Mouse (Mus musculus): ENCODE data around the gene Pex11g. TPM values are rescaled to one million over a fixed set of nuclear protein-coding genes. Genes with fewer than 3 reads are reported as not detected.

Gene Pex11g
- polyA plus RNA-seq, 1 experiment from 2014 or later, result 3.1 TPM

DNA sequence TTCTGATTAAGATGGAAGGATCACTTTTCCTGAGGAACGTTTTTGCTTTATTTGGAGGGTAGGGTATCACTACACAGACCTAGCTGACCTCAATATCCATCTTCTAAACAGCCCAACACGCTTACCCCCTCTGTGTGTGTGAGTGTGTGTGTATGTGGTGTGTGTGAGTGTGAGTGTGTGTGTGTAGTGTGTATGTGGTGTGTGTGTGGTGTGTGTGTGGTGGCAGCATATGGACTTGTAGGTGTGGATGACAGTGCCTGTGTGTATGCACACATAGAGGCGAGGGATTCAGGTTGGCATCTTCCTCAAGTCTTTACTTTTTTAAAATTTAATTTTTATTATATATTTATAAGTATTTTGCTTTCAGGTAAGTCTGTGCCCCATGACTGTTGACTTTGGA, 31.1 kb upstream of the Pex11g start:
- Histone ChIP-seq H3K4me2 (no peak overlapping the region), H3K9ac (no peak overlapping the region), H3K4me1 (replicated peaks) (peaks cover 62% of the 10 kb centered on the region), H3K4me3 (no peak overlapping the region), H3K27me3 (no peaks in the 10 kb centered on the region), H3K36me3 (peaks cover 35% of the 10 kb centered on the region), H3K27ac (replicated peaks) (no peak overlapping the region), H3K9me3 (peaks cover 7% of the 10 kb centered on the region; the same call in 1 of the 2 replicates)
- WGBS, result 91% methylated on average over 3 of the region's 3 CpGs
- ATAC-seq (ENCODE audit: low read depth), result no peak

DNA sequence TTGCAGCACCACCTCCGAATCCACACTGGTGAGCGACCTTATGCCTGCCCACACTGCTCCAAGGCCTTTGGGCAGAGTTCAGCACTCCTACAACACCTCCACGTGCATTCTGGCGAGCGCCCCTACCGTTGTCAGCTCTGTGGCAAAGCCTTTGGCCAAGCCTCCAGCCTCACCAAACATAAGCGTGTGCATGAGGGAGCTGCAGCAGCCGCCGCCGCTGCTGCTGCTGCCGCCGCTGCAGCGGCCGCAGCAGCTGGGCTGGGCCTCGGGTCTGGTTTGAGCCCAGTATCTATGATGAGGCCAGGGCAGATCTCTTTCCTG, 28.9 kb upstream of the Pex11g start:
- Histone ChIP-seq H3K4me3 (no peak overlapping the region), H3K27ac (replicated peaks) (no peak overlapping the region), H3K36me3 (peaks cover 34% of the 10 kb centered on the region), H3K9me3 (peaks cover 7% of the 10 kb centered on the region; the same call in 1 of the 2 replicates), H3K4me2 (no peak overlapping the region), H3K27me3 (no peaks in the 10 kb centered on the region), H3K4me1 (replicated peaks) (peaks cover 51% of the 10 kb centered on the region), H3K9ac (0 out of 2 replicates have a peak overlapping the region, but pooled peaks have one; percentile 38)
- ATAC-seq (ENCODE audit: low read depth), result no peak
- 96% methylated on average over 15 of the region's 15 CpGs for WGBS

DNA sequence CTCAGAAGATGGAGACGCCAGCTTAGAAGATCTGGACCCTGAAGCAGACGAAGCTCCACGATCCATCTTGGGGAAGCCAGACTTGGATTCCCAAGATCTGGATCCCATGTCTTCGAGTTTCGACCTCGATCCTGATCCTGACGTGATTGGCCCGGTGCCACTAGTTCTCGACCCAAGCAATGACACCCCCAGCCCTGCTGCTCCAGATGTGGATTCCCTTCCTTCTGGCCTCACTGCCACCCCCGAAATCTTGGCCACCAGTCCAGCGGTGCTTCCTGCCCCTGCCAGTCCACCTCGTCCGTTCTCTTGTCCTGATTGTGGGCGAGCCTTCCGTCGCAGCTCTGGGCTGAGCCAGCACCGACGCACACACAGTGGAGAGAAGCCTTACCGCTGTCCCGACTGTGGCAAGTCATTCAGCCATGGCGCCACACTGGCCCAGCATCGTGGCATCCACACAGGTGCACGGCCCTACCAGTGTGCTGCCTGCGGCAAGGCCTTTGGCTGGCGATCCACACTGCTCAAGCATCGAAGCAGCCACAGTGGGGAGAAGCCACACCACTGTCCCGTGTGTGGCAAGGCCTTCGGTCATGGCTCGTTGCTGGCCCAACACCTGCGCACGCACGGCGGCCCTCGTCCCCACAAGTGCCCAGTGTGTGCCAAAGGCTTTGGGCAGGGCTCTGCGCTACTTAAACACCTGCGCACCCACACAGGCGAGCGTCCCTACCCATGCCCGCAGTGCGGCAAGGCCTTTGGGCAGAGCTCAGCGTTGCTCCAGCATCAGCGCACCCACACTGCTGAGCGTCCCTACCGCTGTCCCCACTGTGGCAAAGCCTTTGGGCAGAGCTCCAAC, 28.3 kb upstream of the Pex11g start:
- Histone ChIP-seq H3K36me3 (peaks cover 34% of the 10 kb centered on the region), H3K9ac (no peak overlapping the region), H3K27me3 (no peaks in the 10 kb centered on the region), H3K4me3 (no peak overlapping the region), H3K4me2 (no peak overlapping the region), H3K27ac (replicated peaks) (no peak overlapping the region), H3K4me1 (replicated peaks) (peaks cover 45% of the 10 kb centered on the region), H3K9me3 (peaks cover 7% of the 10 kb centered on the region; the same call in 1 of the 2 replicates)
- WGBS, result 97% methylated on average over 44 of the region's 44 CpGs
- no peak for ATAC-seq (ENCODE audit: low read depth)

DNA sequence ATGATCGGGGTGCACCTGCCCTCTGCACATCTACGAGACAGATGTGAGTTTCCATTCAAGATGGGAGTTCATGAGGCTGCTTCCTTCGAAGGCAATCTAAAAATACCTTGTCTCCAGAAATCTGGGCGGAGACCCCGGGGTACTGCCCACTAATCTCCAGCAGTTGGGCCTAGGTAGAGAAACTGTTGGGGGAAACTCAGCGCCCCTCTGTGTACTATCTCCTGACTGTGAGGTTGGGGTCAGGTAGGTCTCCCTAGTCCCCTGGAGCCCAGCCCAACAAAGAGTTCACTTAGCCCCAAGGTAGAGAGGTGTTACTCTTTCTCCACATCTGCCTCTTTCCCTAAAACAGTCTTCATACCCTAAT, 26.3 kb upstream of the Pex11g start:
- ATAC-seq (ENCODE audit: low read depth), result peak; percentile 10
- WGBS, result 44% methylated on average over 6 of the region's 6 CpGs

DNA sequence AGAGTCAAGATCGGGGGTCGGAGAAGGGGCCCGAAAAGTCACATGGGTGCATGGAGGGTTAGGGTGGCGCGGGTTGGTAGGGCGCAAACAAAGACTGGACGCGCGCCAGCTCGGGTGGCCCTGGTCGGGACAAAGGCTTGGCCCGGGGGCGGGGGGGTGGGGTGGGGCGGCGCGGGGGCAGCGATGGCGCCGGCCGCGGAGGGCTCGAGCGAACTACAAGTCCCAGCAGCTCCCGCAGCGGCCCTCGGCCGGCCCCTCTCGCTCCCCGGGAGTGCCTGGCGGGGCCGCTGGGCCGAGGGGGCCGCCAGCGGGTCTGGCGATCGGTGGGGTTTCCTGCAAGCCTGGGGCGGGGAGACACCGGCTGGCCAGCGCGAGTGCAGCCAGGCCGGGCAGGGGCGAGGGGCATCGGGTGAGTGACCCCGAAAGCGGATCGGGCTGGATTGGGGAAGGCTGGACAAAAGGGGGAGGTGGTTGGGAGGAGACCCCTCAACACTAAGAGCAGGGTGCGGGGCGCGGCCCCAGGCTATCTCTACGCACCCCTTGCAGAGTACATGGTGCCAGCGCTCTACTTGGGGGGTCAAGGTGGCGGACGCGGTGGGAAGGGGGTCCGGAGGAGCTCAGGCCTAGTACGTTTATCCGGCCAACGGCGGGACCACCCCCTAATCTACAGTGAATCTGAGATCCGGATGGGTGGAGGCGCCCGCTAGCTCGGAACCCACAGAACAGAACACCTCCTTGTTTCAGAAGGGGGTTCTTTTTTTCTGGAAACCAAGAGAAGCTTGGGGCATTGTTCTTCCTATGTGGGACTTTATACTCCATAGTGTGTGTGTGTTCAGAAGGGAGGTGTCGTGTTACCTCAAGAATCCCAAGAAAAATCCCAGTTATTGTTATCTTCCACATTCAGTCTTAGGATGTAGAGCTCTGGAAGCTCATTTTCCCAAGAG, 25.7 kb upstream of the Pex11g start, which contains the start of gene Zfp358:
Gene Zfp358, plus strand, starts transcription at position 238 of the 944 bp plus-strand sequence.
- WGBS, result under 1% methylated on average over 51 of the region's 64 CpGs
- peak; percentile 91 for ATAC-seq (ENCODE audit: low read depth)
- peaks cover 33% of the 10 kb centered on the region for H3K4me1 ChIP-seq (replicated peaks)
- peaks cover 34% of the 10 kb centered on the region for H3K36me3 ChIP-seq
- H3K9ac ChIP-seq, result peak within 1 kb of the TSS; percentile 95
- H3K4me3 ChIP-seq, result peak within 1 kb of the TSS; percentile 72
- peak within 1 kb of the TSS; percentile 90 for H3K4me2 ChIP-seq
- peaks cover 7% of the 10 kb centered on the region; the same call in 1 of the 2 replicates for H3K9me3 ChIP-seq
- H3K27me3 ChIP-seq, result no peaks in the 10 kb centered on the region
- H3K27ac ChIP-seq (replicated peaks), result peak within 1 kb of the TSS; percentile 91

More for the DNA sequence above, 26.3 kb upstream of the Pex11g start:
- peaks cover 7% of the 10 kb centered on the region; the same call in 1 of the 2 replicates for H3K9me3 ChIP-seq
- H3K36me3 ChIP-seq, result peaks cover 34% of the 10 kb centered on the region
- H3K4me1 ChIP-seq (replicated peaks), result peaks cover 36% of the 10 kb centered on the region
- peak overlapping the region; percentile 95 for H3K9ac ChIP-seq
- peak overlapping the region; percentile 90 for H3K4me2 ChIP-seq
- peak overlapping the region; percentile 72 for H3K4me3 ChIP-seq
- H3K27ac ChIP-seq (replicated peaks), result peak overlapping the region; percentile 91
- no peaks in the 10 kb centered on the region for H3K27me3 ChIP-seq

DNA sequence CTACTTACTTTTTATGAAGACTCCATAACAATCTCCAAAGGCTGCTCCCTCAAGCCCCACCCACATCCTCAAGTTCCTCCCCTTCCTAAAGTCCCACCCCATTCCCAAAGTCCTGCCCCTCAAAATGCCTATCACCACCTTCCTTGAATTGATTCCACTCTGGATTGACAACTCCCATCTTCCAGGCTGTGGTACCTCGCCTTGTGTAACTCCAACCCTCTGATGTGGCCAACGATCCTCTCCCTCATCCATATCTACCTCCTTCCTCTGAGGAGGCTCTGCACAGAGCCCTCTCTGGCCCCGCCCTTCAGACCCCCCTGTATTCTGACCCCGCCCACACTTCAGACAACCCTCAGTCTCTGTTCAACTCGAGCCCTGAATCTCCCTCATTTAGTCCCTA, 17.7 kb upstream of the Pex11g start:
- no peak for ATAC-seq (ENCODE audit: low read depth)
- Histone ChIP-seq H3K4me2 (no peak overlapping the region), H3K27ac (replicated peaks) (no peak overlapping the region), H3K4me3 (no peak overlapping the region), H3K4me1 (replicated peaks) (no peaks in the 10 kb centered on the region), H3K27me3 (no peaks in the 10 kb centered on the region), H3K9me3 (no peaks in the 10 kb centered on the region), H3K36me3 (no peaks in the 10 kb centered on the region), H3K9ac (no peak overlapping the region)
- 29% methylated on average over 5 of the region's 5 CpGs for WGBS

DNA sequence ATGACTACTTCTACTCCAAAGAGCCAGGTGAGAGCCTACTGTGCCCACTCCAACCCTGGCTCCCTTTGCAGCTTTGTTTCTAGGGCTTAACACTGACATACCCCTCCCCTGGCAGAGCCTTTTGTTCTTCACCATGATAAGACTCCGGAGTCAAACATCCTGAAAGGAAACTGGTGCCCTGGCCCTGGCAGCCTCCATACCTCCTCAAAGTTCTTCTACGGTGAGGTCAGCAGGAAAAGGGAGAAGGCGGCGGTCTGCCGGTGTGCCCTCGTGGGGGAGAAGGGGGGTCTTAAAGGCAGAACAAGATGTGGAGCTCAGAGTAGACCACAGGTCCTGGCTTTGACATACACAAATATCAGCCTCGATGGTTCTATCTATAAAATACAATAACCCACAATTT, 16.1 kb upstream of the Pex11g start:
- H3K27me3 ChIP-seq, result no peaks in the 10 kb centered on the region
- H3K9me3 ChIP-seq, result no peaks in the 10 kb centered on the region
- no peak overlapping the region for H3K9ac ChIP-seq
- H3K27ac ChIP-seq (replicated peaks), result no peak overlapping the region
- no peak for ATAC-seq (ENCODE audit: low read depth)
- no peaks in the 10 kb centered on the region for H3K36me3 ChIP-seq
- H3K4me2 ChIP-seq, result no peak overlapping the region
- H3K4me1 ChIP-seq (replicated peaks), result no peaks in the 10 kb centered on the region
- WGBS, result 91% methylated on average over 7 of the region's 7 CpGs
- no peak overlapping the region for H3K4me3 ChIP-seq

DNA sequence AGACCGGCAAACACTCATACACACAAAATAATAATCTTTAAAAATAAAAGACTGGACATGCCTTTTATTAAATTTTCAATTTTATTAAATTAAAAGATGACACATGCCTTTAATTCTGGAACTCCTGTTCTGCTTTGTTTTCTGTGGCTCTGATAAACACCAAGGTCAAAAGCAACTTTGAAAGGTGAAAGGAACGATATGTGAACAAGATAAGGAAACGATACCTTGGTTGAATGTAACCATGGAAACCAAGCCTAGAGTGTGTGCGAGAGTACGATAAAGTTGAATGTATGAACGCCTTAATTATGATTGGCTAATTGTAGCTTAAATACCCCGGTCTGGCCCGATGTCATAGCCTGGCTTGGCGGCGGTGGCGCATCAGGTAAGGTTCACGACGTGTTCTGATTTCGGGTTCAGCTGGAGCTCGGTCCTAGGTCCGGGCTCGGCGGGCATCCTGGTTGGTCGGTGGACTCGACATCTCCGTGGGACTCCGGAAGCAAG, 14.8 kb upstream of the Pex11g start:
- WGBS, result 88% methylated on average over 22 of the region's 22 CpGs
- Histone ChIP-seq H3K27me3 (no peaks in the 10 kb centered on the region), H3K4me2 (no peak overlapping the region), H3K4me3 (no peak overlapping the region), H3K36me3 (no peaks in the 10 kb centered on the region), H3K9ac (no peak overlapping the region), H3K27ac (replicated peaks) (no peak overlapping the region), H3K4me1 (replicated peaks) (no peaks in the 10 kb centered on the region), H3K9me3 (no peaks in the 10 kb centered on the region)
- no peak for ATAC-seq (ENCODE audit: low read depth)

DNA sequence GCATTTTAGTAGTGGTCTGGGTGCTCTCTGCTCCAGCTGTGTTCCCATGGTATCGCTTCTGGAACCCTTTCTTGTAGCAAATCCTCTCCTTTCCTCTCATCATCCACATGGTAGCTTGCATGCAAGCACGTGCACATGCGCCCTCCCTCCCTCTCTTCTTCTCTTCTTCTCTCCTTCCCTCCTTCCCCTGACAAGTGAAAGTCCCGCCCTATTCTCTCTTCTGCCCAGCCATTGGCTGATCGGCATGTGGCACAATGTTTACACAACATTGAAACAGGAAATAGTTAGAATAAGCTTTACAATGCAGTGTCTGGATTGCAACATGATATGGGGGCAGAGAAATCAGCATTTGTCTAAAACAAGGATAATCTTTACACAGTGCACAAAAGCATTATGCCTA, 14.1 kb upstream of the Pex11g start:
- WGBS, result 62% methylated on average over 5 of the region's 5 CpGs
- no peak for ATAC-seq (ENCODE audit: low read depth)
- Histone ChIP-seq H3K9ac (no peak overlapping the region), H3K36me3 (no peaks in the 10 kb centered on the region), H3K4me1 (replicated peaks) (no peaks in the 10 kb centered on the region), H3K27me3 (0 out of 2 replicates have a peak, but pooled peaks cover 2% of the 10 kb centered on the region), H3K4me2 (no peak overlapping the region), H3K4me3 (no peak overlapping the region), H3K27ac (replicated peaks) (no peak overlapping the region), H3K9me3 (no peaks in the 10 kb centered on the region)

DNA sequence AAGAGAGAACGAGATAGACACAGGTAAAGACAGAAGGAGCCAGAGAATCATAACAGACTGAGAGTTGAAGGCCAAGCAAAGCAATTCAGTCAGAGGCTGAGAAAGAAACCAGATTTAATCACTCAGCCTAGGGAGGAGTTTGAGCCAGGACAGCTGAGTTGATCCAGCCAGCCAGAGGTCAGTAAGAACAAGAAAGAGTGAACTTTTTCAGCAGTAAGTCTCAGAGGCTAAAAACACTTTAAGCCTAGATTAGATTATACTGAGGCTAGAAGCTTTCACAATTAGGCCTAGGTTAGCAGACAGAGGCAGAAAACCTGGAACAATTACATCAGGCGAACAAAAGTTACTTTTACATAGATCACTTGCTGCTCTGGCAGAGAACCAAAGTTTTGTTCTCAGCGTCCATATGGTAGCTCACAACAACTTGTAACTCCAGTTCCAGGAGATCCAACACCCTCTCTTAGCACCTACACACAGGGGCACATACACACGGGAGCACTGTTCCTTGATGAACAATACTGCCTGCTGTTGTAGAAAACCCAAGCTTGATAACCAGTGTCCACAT, 12.8 kb upstream of the Pex11g start:
- H3K4me1 ChIP-seq (replicated peaks), result 0 out of 2 replicates have a peak, but pooled peaks cover 3% of the 10 kb centered on the region
- H3K9ac ChIP-seq, result no peak overlapping the region
- WGBS, result 72% methylated on average over 4 of the region's 4 CpGs
- H3K4me3 ChIP-seq, result no peak overlapping the region
- H3K4me2 ChIP-seq, result no peak overlapping the region
- H3K27me3 ChIP-seq, result peaks cover 11% of the 10 kb centered on the region; the same call in 1 of the 2 replicates
- ATAC-seq (ENCODE audit: low read depth), result no peak
- H3K9me3 ChIP-seq, result no peaks in the 10 kb centered on the region
- no peaks in the 10 kb centered on the region for H3K36me3 ChIP-seq
- H3K27ac ChIP-seq (replicated peaks), result no peak overlapping the region

DNA sequence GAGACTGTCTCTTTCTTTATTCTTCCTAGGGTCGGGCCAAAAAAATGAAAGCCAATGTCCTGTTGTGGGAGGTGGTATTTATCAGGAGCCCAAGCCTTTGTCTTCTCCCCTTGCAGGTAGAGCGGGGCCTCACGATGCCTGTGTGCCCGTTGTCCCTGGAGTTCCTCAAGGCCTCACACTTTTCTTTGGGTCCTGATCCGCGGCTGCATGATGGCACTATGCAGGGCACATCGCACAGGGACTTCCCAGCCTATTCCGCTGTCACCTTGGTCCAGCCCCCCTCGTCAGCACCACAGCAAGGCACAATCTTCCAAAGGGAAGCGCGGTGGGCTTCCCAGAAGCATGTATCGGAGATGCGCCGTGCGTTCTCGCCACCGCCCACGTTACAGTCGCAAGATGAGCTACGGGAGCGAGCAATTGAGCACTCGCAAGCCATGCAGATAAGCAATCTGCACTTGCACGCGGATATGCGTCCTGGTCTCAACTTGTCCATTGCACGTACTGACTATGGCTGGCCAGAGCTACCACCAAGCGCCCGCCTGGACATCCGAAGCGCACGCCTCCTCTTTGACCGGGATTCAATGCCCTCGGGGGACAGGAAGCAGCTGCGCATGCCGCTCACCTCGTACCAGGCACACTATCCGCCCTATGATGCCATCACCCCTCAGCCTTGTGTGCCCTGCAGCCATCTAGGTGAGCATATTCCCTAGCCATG, 8.4 kb upstream of the Pex11g start:
- Histone ChIP-seq H3K36me3 (no peaks in the 10 kb centered on the region), H3K9me3 (no peaks in the 10 kb centered on the region), H3K4me1 (replicated peaks) (0 out of 2 replicates have a peak, but pooled peaks cover 3% of the 10 kb centered on the region), H3K9ac (peak overlapping the region; percentile 54), H3K4me2 (peak overlapping the region; percentile 54), H3K27ac (replicated peaks) (no peak overlapping the region), H3K27me3 (peaks cover 15% of the 10 kb centered on the region; the same call in 1 of the 2 replicates), H3K4me3 (peak overlapping the region; percentile 33)
- peak; percentile 66 for ATAC-seq (ENCODE audit: low read depth)
- WGBS, result 25% methylated on average over 37 of the region's 37 CpGs

Data from neural tube, embryonic 13.5 days (tissue).